Mouse (Mus musculus): ENCODE data around the gene Fcrla.

The Fcrla gene

GRCm38 (mm10) chr1:170929245-170929644 is 1.9 kb upstream of the Fcrla start:
- intact Hi-C loops (cut with DNase I), result no loop called here

- intact Hi-C loops (cut with DNase I), result no loop called here
Measured at GRCm38 (mm10) chr1:170928467-170928866, 1.1 kb upstream of the Fcrla start.

GRCm38 (mm10) chr1:170926941-170927340 is 442 bp downstream of the Fcrla start:
- intact Hi-C loops (cut with DNase I), result no loop called here

- intact Hi-C loops (cut with DNase I), result no loop called here
Measured at GRCm38 (mm10) chr1:170924485-170924884, 2.9 kb downstream of the Fcrla start.

GRCm38 (mm10) chr1:170919308-170919707 is 8.1 kb downstream of the Fcrla start:
- intact Hi-C loops (cut with DNase I), result no loop called here

GRCm38 (mm10) chr1:170915657-170916056 is 11.7 kb downstream of the Fcrla start:
- intact Hi-C loops (cut with DNase I), result no loop called here

- intact Hi-C loops (cut with DNase I), result no loop called here
Measured at GRCm38 (mm10) chr1:170912891-170913615, 14.3 kb downstream of the Fcrla start, which contains the start of gene Fcrlb. Gene Fcrlb (minus strand): TSS chr1:170912941.

GRCm38 (mm10) chr1:170911907-170912660 is 15.3 kb downstream of the Fcrla start:
- intact Hi-C loops (cut with DNase I), result no loop called here

- intact Hi-C loops (cut with DNase I), result loop anchor here (10.0 kb wide), 1 partner anchor 186 kb away; no protein-coding TSS in a partner anchor
Measured at GRCm38 (mm10) chr1:170908341-170908740, 19.0 kb downstream of the Fcrla start.

- intact Hi-C loops (cut with DNase I), result loop anchor here (10.0 kb wide), 1 partner anchor 187 kb away; no protein-coding TSS in a partner anchor
Measured at GRCm38 (mm10) chr1:170907456-170908191, 19.8 kb downstream of the Fcrla start.

- intact Hi-C loops (cut with DNase I), result loop anchor here (10.0 kb wide), 1 partner anchor 188 kb away; no protein-coding TSS in a partner anchor
Measured at GRCm38 (mm10) chr1:170907111-170907455, 20.3 kb downstream of the Fcrla start.

- intact Hi-C loops (cut with DNase I), result loop anchor here (10.0 kb wide), 1 partner anchor 191 kb away; no protein-coding TSS in a partner anchor
Measured at GRCm38 (mm10) chr1:170903485-170903884, 23.9 kb downstream of the Fcrla start.

GRCm38 (mm10) chr1:170901536-170902238 is 25.7 kb downstream of the Fcrla start:
- intact Hi-C loops (cut with DNase I), result loop anchor here (10.0 kb wide), 1 partner anchor 193 kb away; no protein-coding TSS in a partner anchor

GRCm38 (mm10) chr1:170900799-170901467 is 26.4 kb downstream of the Fcrla start:
- intact Hi-C loops (cut with DNase I), result loop anchor here (1.0 to 10.0 kb wide), 2 partner anchors 95 to 194 kb away; no protein-coding TSS in a partner anchor

GRCm38 (mm10) chr1:170898413-170899075 is 28.8 kb downstream of the Fcrla start:
- intact Hi-C loops (cut with DNase I), result no loop called here

- intact Hi-C loops (cut with DNase I), result no loop called here
Measured at GRCm38 (mm10) chr1:170896651-170897281, 30.6 kb downstream of the Fcrla start.

- intact Hi-C loops (cut with DNase I), result no loop called here
Measured at GRCm38 (mm10) chr1:170894603-170895602, 32.5 kb downstream of the Fcrla start.

GRCm38 (mm10) chr1:170892279-170892678 is 35.1 kb downstream of the Fcrla start:
- intact Hi-C loops (cut with DNase I), result no loop called here

Measured in adrenal gland (tissue).